Mouse (Mus musculus): Measurements from ENCODE around the gene Gm10226. TPM values are rescaled to one million over a fixed set of nuclear protein-coding genes. Genes with fewer than 3 reads are reported as not detected.
"Not testable (repeated sequence)": the region's sequence is repeated elsewhere in the genome, so short reads cannot be mapped to it uniquely, and the experiment has no call there.

Gm10226 gene
- polyA plus RNA-seq (2014; fragmentation: Nextera tagmentation; extraction: Ambion mirVana), result 18.2 and 19.4 TPM in 2 replicates

- Histone ChIP-seq H3K27ac (ENCODE audit: low read depth, low read length) (no peak within 1 kb of the TSS), H3K27me3 (ENCODE audit: control insufficient read depth, insufficient read depth, low read length) (no peaks in the 10 kb centered on the region), H3K4me2 (no peak within 1 kb of the TSS), H3K36me3 (ENCODE audit: control insufficient read depth, insufficient read depth, low read length) (peaks cover 3% of the 10 kb centered on the region; the same call in 1 of the 2 replicates), H3K4me3 (ENCODE audit: low read depth, low read length) (no peak within 1 kb of the TSS), H3K9ac (ENCODE audit: low read length) (no peak within 1 kb of the TSS), H3K9me3 (ENCODE audit: control insufficient read depth, low read length) (no peaks in the 10 kb centered on the region), H3K4me1 (ENCODE audit: control insufficient read depth, insufficient read depth, low read length) (no peaks in the 10 kb centered on the region)
- DNase-seq (ENCODE audit: low spot score, missing footprints) (no peak), ATAC-seq (ENCODE audit: low FRiP score) (no peak)
- 80% methylated on average over 3 of the region's 3 CpGs for WGBS
Observed at GRCm38 (mm10) chr17:21691560-21691959, at the start of gene Gm10226. Gene Gm10226, plus strand, starts transcription at chr17:21691860.

- Histone ChIP-seq H3K4me3 (ENCODE audit: low read depth, low read length) (no peak overlapping the region), H3K36me3 (ENCODE audit: control insufficient read depth, insufficient read depth, low read length) (no peaks in the 10 kb centered on the region), H3K27me3 (ENCODE audit: control insufficient read depth, insufficient read depth, low read length) (no peaks in the 10 kb centered on the region), H3K9me3 (ENCODE audit: control insufficient read depth, low read length) (no peaks in the 10 kb centered on the region; the same call in 1 of the 2 replicates), H3K9ac (ENCODE audit: low read length) (no peak overlapping the region), H3K4me2 (no peak overlapping the region), H3K4me1 (ENCODE audit: control insufficient read depth, insufficient read depth, low read length) (no peaks in the 10 kb centered on the region), H3K27ac (ENCODE audit: low read depth, low read length) (no peak overlapping the region)
- ATAC-seq (ENCODE audit: low FRiP score) (no peak), DNase-seq (ENCODE audit: low spot score, missing footprints) (no peak)
- 73% methylated on average over 3 of the region's 3 CpGs for WGBS
Observed at GRCm38 (mm10) chr17:21648791-21649190, 42.9 kb upstream of the Gm10226 start.

- Histone ChIP-seq H3K27ac (ENCODE audit: low read depth, low read length) (no peak overlapping the region), H3K4me1 (ENCODE audit: control insufficient read depth, insufficient read depth, low read length) (no peaks in the 10 kb centered on the region), H3K9ac (ENCODE audit: low read length) (peak overlapping the region; percentile 47; the same call in 1 of the 2 replicates), H3K9me3 (ENCODE audit: control insufficient read depth, low read length) (no peaks in the 10 kb centered on the region; the same call in 1 of the 2 replicates), H3K36me3 (ENCODE audit: control insufficient read depth, insufficient read depth, low read length) (no peaks in the 10 kb centered on the region), H3K27me3 (ENCODE audit: control insufficient read depth, insufficient read depth, low read length) (no peaks in the 10 kb centered on the region), H3K4me2 (peak overlapping the region; percentile 37), H3K4me3 (ENCODE audit: low read depth, low read length) (peak overlapping the region; percentile 39)
- 31% methylated on average over 2 of the region's 2 CpGs for WGBS
- no peak for DNase-seq (ENCODE audit: low spot score, missing footprints)
- ATAC-seq (ENCODE audit: low FRiP score), result peak; percentile 46
Observed at GRCm38 (mm10) chr17:21649936-21650335, 41.7 kb upstream of the Gm10226 start.

- not testable (repeated sequence) for H3K9me3 ChIP-seq (ENCODE audit: control insufficient read depth, low read length); H3K27ac ChIP-seq (ENCODE audit: low read depth, low read length); H3K4me1 ChIP-seq (ENCODE audit: control insufficient read depth, insufficient read depth, low read length); H3K36me3 ChIP-seq (ENCODE audit: control insufficient read depth, insufficient read depth, low read length); H3K27me3 ChIP-seq (ENCODE audit: control insufficient read depth, insufficient read depth, low read length)
- Histone ChIP-seq H3K9ac (ENCODE audit: low read length) (peak within 1 kb of the TSS; percentile 47; the same call in 1 of the 2 replicates), H3K4me3 (ENCODE audit: low read depth, low read length) (peak within 1 kb of the TSS; percentile 39), H3K4me2 (peak within 1 kb of the TSS; percentile 37)
- DNase-seq (ENCODE audit: low spot score, missing footprints) (peak; percentile 96), ATAC-seq (ENCODE audit: low FRiP score) (peak; percentile 99)
- under 1% methylated on average over 17 of the region's 17 CpGs for WGBS
Observed at GRCm38 (mm10) chr17:21650364-21650907, 41.2 kb upstream of the Gm10226 start, which contains the start of gene Zfp983. Gene Zfp983, plus strand, starts transcription at chr17:21650624.

- not testable (repeated sequence) for DNase-seq (ENCODE audit: low spot score, missing footprints); H3K4me2 ChIP-seq; H3K4me1 ChIP-seq (ENCODE audit: control insufficient read depth, insufficient read depth, low read length); H3K9ac ChIP-seq (ENCODE audit: low read length); H3K4me3 ChIP-seq (ENCODE audit: low read depth, low read length); H3K36me3 ChIP-seq (ENCODE audit: control insufficient read depth, insufficient read depth, low read length); H3K9me3 ChIP-seq (ENCODE audit: control insufficient read depth, low read length); H3K27me3 ChIP-seq (ENCODE audit: control insufficient read depth, insufficient read depth, low read length); ATAC-seq (ENCODE audit: low FRiP score); H3K27ac ChIP-seq (ENCODE audit: low read depth, low read length)
- WGBS, result 16% methylated on average over 1 of the region's 1 CpGs
Observed at GRCm38 (mm10) chr17:21678826-21679225, 12.8 kb upstream of the Gm10226 start.

GRCm38 (mm10) chr17:21679273-21680018, 12.2 kb upstream of the Gm10226 start:
- H3K27ac ChIP-seq (ENCODE audit: low read depth, low read length), result 0 out of 2 replicates have a peak overlapping the region, but pooled peaks have one; percentile 35
- H3K4me1 ChIP-seq (ENCODE audit: control insufficient read depth, insufficient read depth, low read length), result no peaks in the 10 kb centered on the region
- H3K36me3 ChIP-seq (ENCODE audit: control insufficient read depth, insufficient read depth, low read length), result no peaks in the 10 kb centered on the region
- peak overlapping the region; percentile 34 for H3K9ac ChIP-seq (ENCODE audit: low read length)
- DNase-seq (ENCODE audit: low spot score, missing footprints), result peak; percentile 94
- 4% methylated on average over 9 of the region's 9 CpGs for WGBS
- H3K27me3 ChIP-seq (ENCODE audit: control insufficient read depth, insufficient read depth, low read length), result no peaks in the 10 kb centered on the region
- H3K4me2 ChIP-seq, result peak overlapping the region; percentile 40
- peak overlapping the region; percentile 41 for H3K4me3 ChIP-seq (ENCODE audit: low read depth, low read length)
- peak; percentile 100 for ATAC-seq (ENCODE audit: low FRiP score)
- H3K9me3 ChIP-seq (ENCODE audit: control insufficient read depth, low read length), result no peaks in the 10 kb centered on the region

- Histone ChIP-seq H3K9ac (ENCODE audit: low read length) (peak overlapping the region; percentile 34; the same call in 1 of the 2 replicates), H3K4me2 (peak overlapping the region; percentile 40), H3K4me3 (ENCODE audit: low read depth, low read length) (peak overlapping the region; percentile 41)
- H3K4me1 ChIP-seq (ENCODE audit: control insufficient read depth, insufficient read depth, low read length); H3K27ac ChIP-seq (ENCODE audit: low read depth, low read length); H3K9me3 ChIP-seq (ENCODE audit: control insufficient read depth, low read length); H3K27me3 ChIP-seq (ENCODE audit: control insufficient read depth, insufficient read depth, low read length); H3K36me3 ChIP-seq (ENCODE audit: control insufficient read depth, insufficient read depth, low read length): not testable (repeated sequence)
- WGBS, result 0% methylated on average over 10 of the region's 10 CpGs
- peak; percentile 93 for DNase-seq (ENCODE audit: low spot score, missing footprints)
- ATAC-seq (ENCODE audit: low FRiP score), result peak; percentile 91
Observed at GRCm38 (mm10) chr17:21680019-21680376, 11.7 kb upstream of the Gm10226 start.

GRCm38 (mm10) chr17:21693342-21693741, 1.7 kb downstream of the Gm10226 start:
- Histone ChIP-seq H3K9ac (ENCODE audit: low read length) (no peak overlapping the region), H3K27me3 (ENCODE audit: control insufficient read depth, insufficient read depth, low read length) (no peaks in the 10 kb centered on the region), H3K4me3 (ENCODE audit: low read depth, low read length) (no peak overlapping the region), H3K9me3 (ENCODE audit: control insufficient read depth, low read length) (no peaks in the 10 kb centered on the region), H3K27ac (ENCODE audit: low read depth, low read length) (no peak overlapping the region), H3K4me2 (no peak overlapping the region), H3K36me3 (ENCODE audit: control insufficient read depth, insufficient read depth, low read length) (peaks cover 3% of the 10 kb centered on the region; the same call in 1 of the 2 replicates), H3K4me1 (ENCODE audit: control insufficient read depth, insufficient read depth, low read length) (no peaks in the 10 kb centered on the region)
- no peak for ATAC-seq (ENCODE audit: low FRiP score)
- no peak for DNase-seq (ENCODE audit: low spot score, missing footprints)
- 74% methylated on average over 3 of the region's 3 CpGs for WGBS

- Histone ChIP-seq H3K36me3 (ENCODE audit: control insufficient read depth, insufficient read depth, low read length) (no peaks in the 10 kb centered on the region), H3K27me3 (ENCODE audit: control insufficient read depth, insufficient read depth, low read length) (no peaks in the 10 kb centered on the region), H3K27ac (ENCODE audit: low read depth, low read length) (no peak overlapping the region), H3K9me3 (ENCODE audit: control insufficient read depth, low read length) (no peaks in the 10 kb centered on the region), H3K4me3 (ENCODE audit: low read depth, low read length) (no peak overlapping the region), H3K4me2 (no peak overlapping the region), H3K4me1 (ENCODE audit: control insufficient read depth, insufficient read depth, low read length) (no peaks in the 10 kb centered on the region), H3K9ac (ENCODE audit: low read length) (no peak overlapping the region)
- DNase-seq (ENCODE audit: low spot score, missing footprints), result no peak
- no peak for ATAC-seq (ENCODE audit: low FRiP score)
Observed at GRCm38 (mm10) chr17:21696073-21696472, 4.4 kb downstream of the Gm10226 start.

Measured in midbrain, embryonic 11.5 days (tissue).